Mouse (Mus musculus) megakaryocyte, embryonic 14.5 days (primary cell): ENCODE measurements around the gene Sbk2.

ENCODE experiments used
- FLI1 ChIP-seq: IDR thresholded peaks from 2 replicates; pipeline ENCODE4 v1.6.1; 2012; ENCODE audit warnings: low read length, inconsistent platforms, mixed read lengths
- GATA1 ChIP-seq: IDR thresholded peaks from 3 replicates; pipeline ENCODE4 v1.6.1; 2012; ENCODE audit warnings: mixed read lengths, low read length, inconsistent platforms, borderline replicate concordance

DNA sequence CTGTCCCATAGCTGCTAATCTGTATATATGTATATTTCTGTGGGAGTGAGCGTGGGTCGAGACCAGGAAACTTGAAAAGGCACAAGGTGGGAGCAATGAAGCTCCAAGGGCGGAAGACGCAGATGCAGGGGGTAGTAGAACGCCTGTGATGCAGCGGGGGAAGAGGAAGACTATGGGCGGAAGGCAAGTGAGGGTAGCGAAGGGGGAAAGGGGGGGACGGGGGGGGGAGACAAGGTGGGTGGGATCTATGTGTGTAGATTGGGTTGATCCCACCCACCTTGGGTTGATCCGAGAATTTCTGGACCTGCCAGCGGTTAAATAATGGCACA is 63.7 kb downstream of the Sbk2 start:
- no peak for TF ChIP-seq FLI1
- no peak for TF ChIP-seq GATA1
